Mouse (Mus musculus) heart, postnatal 0 days (tissue): ENCODE measurements around the gene Twnk. TPM values are rescaled to one million over a fixed set of nuclear protein-coding genes. Genes with fewer than 3 reads are reported as not detected.

Experiments used
- ATAC-seq: fragments of 200-750 bp; cut with Nextera tagmentation; 2 replicates; pipeline ENCODE4 v1.8.0; 2017; ENCODE audit warnings: low read depth, moderate number of reproducible peaks, moderate library complexity; ENCODE audit not compliant: insufficient read depth
- DNase-seq: peaks from one replicate; pipeline ENCODE4 v3.0.0-alpha.2; 2016; ENCODE audit warnings: low spot score
- H3K27ac ChIP-seq: fragments of 300-500 bp; sonication (generic); 2 replicates; pipeline ENCODE4 v1.5.1; 2014; ENCODE audit warnings: low read depth, mild to moderate bottlenecking
- H3K27me3 ChIP-seq: fragments of 300-500 bp; sonication (generic); 2 replicates; pipeline ENCODE4 v1.6.1; 2014; ENCODE audit warnings: low read length, mixed read lengths; ENCODE audit not compliant: control insufficient read depth, insufficient read depth
- H3K36me3 ChIP-seq: fragments of 300-500 bp; sonication (generic); replicated peaks from 2 replicates; pipeline ENCODE4 v1.6.1; 2014; ENCODE audit warnings: low read length, mixed read lengths; ENCODE audit not compliant: control insufficient read depth, insufficient read depth
- H3K4me1 ChIP-seq: fragments of 300-500 bp; sonication (generic); 2 replicates; pipeline ENCODE4 v1.6.1; 2014; ENCODE audit warnings: antibody characterized with exemption; ENCODE audit not compliant: control insufficient read depth, insufficient read depth
- H3K4me2 ChIP-seq: fragments of 300-500 bp; sonication (generic); 2 replicates; pipeline ENCODE4 v1.6.1; 2014; ENCODE audit warnings: low read depth, mild to moderate bottlenecking, low read length, moderate library complexity
- H3K4me3 ChIP-seq: fragments of 300-500 bp; sonication (generic); 2 replicates; pipeline ENCODE4 v1.5.1; 2014; ENCODE audit warnings: low read depth, low read length
- H3K9ac ChIP-seq: fragments of 300-500 bp; sonication (generic); replicated peaks from 2 replicates; pipeline ENCODE4 v1.6.1; 2014; ENCODE audit warnings: low read depth, low read length, mixed read lengths
- H3K9me3 ChIP-seq: fragments of 300-500 bp; sonication (generic); replicated peaks from 2 replicates; pipeline ENCODE4 v1.6.1; 2016; ENCODE audit warnings: low read length; ENCODE audit not compliant: control insufficient read depth
- CTCF ChIP-seq: IDR thresholded peaks from 2 replicates; pipeline ENCODE4 v1.5.1; 2016; ENCODE audit warnings: antibody characterized with exemption, control low read depth, low read depth
- EP300 ChIP-seq: IDR thresholded peaks from 2 replicates; pipeline ENCODE4 v1.6.1; 2016; ENCODE audit warnings: antibody characterized with exemption, low read depth
- WGBS: fragments of 180-500 bp; shearing (Covaris S2); extraction: QIAGEN DNeasy Blood & Tissue Kit; methylation state at CpG from one replicate; pipeline ENCODE4 v1.1.7; 2014; 5-methylcytosine and 5-hydroxymethylcytosine counted together
- polyA plus RNA-seq: library from polyadenylated mRNA; unstranded; fragments of >200 nt; fragmentation: Nextera tagmentation; extraction: Ambion mirVana; gene quantifications from 2 replicates; pipeline ENCODE4 v1.2.1, GENCODE M21; 2015
- total RNA-seq: library from RNA; depleted of rRNA; stranded (reverse); fragments of >200 nt; gene quantifications from 2 replicates; pipeline ENCODE4 v1.2.3, GENCODE M21; 2014; ENCODE audit warnings: low replicate concordance

Gene Twnk
- total and polyA plus RNA-seq, 2 experiments from 2014 or later: 12.9 to 14.0 TPM

- Histone ChIP-seq H3K27ac (no peak overlapping the region), H3K36me3 (no peaks in the 10 kb centered on the region), H3K4me3 (no peak overlapping the region), H3K4me1 (peaks cover 9% of the 10 kb centered on the region; the same call in 1 of the 2 replicates), H3K9ac (no peak overlapping the region), H3K9me3 (no peaks in the 10 kb centered on the region), H3K4me2 (no peak overlapping the region), H3K27me3 (no peaks in the 10 kb centered on the region)
- DNase-seq (no peak), ATAC-seq (no peak)
- 90% methylated on average over 8 of the region's 8 CpGs for WGBS
- no peak for TF ChIP-seq EP300
- no peak for TF ChIP-seq CTCF
Measured at GRCm38 (mm10) chr19:44991031-44991430, 14.4 kb upstream of the Twnk start.

DNA sequence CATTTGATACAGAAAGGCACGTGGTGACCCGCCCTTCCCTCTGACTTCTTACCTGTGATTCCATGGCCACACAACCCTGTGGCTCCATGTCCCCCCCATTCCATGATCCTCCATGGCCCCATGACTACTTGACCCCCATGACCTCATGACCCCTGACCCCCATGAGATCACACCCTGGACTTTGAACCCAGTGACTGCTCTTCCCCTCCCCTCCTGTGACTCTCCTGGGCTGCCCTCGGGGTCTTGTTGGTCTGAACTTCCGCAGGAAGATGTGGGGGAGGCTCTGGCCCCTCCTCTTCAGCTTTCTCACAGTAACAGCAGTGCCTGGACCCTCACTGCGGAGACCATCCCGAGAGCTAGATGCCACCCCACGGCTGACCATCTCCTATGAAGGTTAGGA is 13.2 kb upstream of the Twnk start:
- no peak for ATAC-seq
- Histone ChIP-seq H3K4me1 (peaks cover 9% of the 10 kb centered on the region; the same call in 1 of the 2 replicates), H3K9me3 (no peaks in the 10 kb centered on the region), H3K27ac (no peak overlapping the region), H3K4me2 (no peak overlapping the region), H3K4me3 (no peak overlapping the region), H3K9ac (no peak overlapping the region), H3K27me3 (no peaks in the 10 kb centered on the region), H3K36me3 (no peaks in the 10 kb centered on the region)
- 38% methylated on average over 7 of the region's 7 CpGs for WGBS
- TF ChIP-seq EP300: no peak
- TF ChIP-seq CTCF: no peak
- no peak for DNase-seq

- Histone ChIP-seq H3K4me1 (peaks cover 9% of the 10 kb centered on the region; the same call in 1 of the 2 replicates), H3K4me3 (no peak overlapping the region), H3K9me3 (no peaks in the 10 kb centered on the region), H3K27ac (no peak overlapping the region), H3K4me2 (no peak overlapping the region), H3K36me3 (no peaks in the 10 kb centered on the region), H3K9ac (no peak overlapping the region), H3K27me3 (no peaks in the 10 kb centered on the region)
- TF ChIP-seq CTCF (no peak), EP300 (no peak)
- 58% methylated on average over 7 of the region's 7 CpGs for WGBS
- DNase-seq (no peak), ATAC-seq (no peak)
Measured at GRCm38 (mm10) chr19:44992712-44993111, 12.8 kb upstream of the Twnk start.

GRCm38 (mm10) chr19:44997786-44998185 is 7.7 kb upstream of the Twnk start:
- H3K36me3 ChIP-seq: no peaks in the 10 kb centered on the region
- DNase-seq (no peak), ATAC-seq (no peak)
- WGBS: 83% methylated on average over 11 of the region's 11 CpGs
- no peak overlapping the region for H3K4me2 ChIP-seq
- no peaks in the 10 kb centered on the region for H3K4me1 ChIP-seq
- H3K27ac ChIP-seq: no peak overlapping the region
- H3K4me3 ChIP-seq: no peak overlapping the region
- TF ChIP-seq CTCF (no peak), EP300 (no peak)
- no peaks in the 10 kb centered on the region for H3K9me3 ChIP-seq
- H3K27me3 ChIP-seq: no peaks in the 10 kb centered on the region
- H3K9ac ChIP-seq: no peak overlapping the region

- peaks cover 14% of the 10 kb centered on the region; the same call in 1 of the 2 replicates for H3K36me3 ChIP-seq
- H3K27me3 ChIP-seq: no peaks in the 10 kb centered on the region
- WGBS: 82% methylated on average over 8 of the region's 8 CpGs
- ATAC-seq (no peak), DNase-seq (no peak)
- TF ChIP-seq EP300: no peak
- no peak overlapping the region for H3K9ac ChIP-seq
- no peak overlapping the region for H3K27ac ChIP-seq
- no peak overlapping the region for H3K4me2 ChIP-seq
- H3K9me3 ChIP-seq: no peaks in the 10 kb centered on the region
- H3K4me3 ChIP-seq: no peak overlapping the region
- H3K4me1 ChIP-seq: no peaks in the 10 kb centered on the region
Measured at GRCm38 (mm10) chr19:44999647-45000046, 5.8 kb upstream of the Twnk start.

GRCm38 (mm10) chr19:45002301-45002700 is 3.2 kb upstream of the Twnk start:
- Histone ChIP-seq H3K4me1 (peaks cover 12% of the 10 kb centered on the region), H3K4me2 (no peak overlapping the region), H3K9ac (no peak overlapping the region), H3K36me3 (peaks cover 15% of the 10 kb centered on the region; the same call in 1 of the 2 replicates), H3K9me3 (no peaks in the 10 kb centered on the region), H3K27ac (no peak overlapping the region), H3K27me3 (no peaks in the 10 kb centered on the region), H3K4me3 (no peak overlapping the region)
- WGBS: 45% methylated on average over 3 of the region's 3 CpGs
- ATAC-seq (no peak), DNase-seq (no peak)
- peak; percentile 28 for TF ChIP-seq CTCF
- TF ChIP-seq EP300: no peak
